Mouse (Mus musculus): ENCODE results near the gene C77080.
A peak's percentile ranks its signal among the peaks of the same experiment; 100 is the strongest.

The C77080 gene

GRCm38 (mm10) chr4:129266821-129267220, 5.6 kb upstream of the C77080 start:
- no peak for DNase-seq

- no peak for DNase-seq
Measured at GRCm38 (mm10) chr4:129266191-129266590, 5.0 kb upstream of the C77080 start.

GRCm38 (mm10) chr4:129263225-129264021, 2.2 kb upstream of the C77080 start:
- DNase-seq = peak; percentile 69 to 79

- DNase-seq = peak; percentile 52 to 68
Measured at GRCm38 (mm10) chr4:129260678-129261077, 526 bp downstream of the C77080 start.

- no peak for DNase-seq
Measured at GRCm38 (mm10) chr4:129259101-129259500, 2.1 kb downstream of the C77080 start.

- DNase-seq = peak; percentile 76 to 85
Measured at GRCm38 (mm10) chr4:129256450-129257380, 4.5 kb downstream of the C77080 start.

- no peak for DNase-seq
Measured at GRCm38 (mm10) chr4:129254571-129254970, 6.6 kb downstream of the C77080 start.

- DNase-seq = no peak
Measured at GRCm38 (mm10) chr4:129252492-129252891, 8.7 kb downstream of the C77080 start.

- peak; percentile 49 to 59 for DNase-seq
Measured at GRCm38 (mm10) chr4:129251482-129252125, 9.6 kb downstream of the C77080 start.

GRCm38 (mm10) chr4:129250759-129251481, 10.3 kb downstream of the C77080 start:
- DNase-seq = peak; percentile 65 to 83

- DNase-seq = no peak
Measured at GRCm38 (mm10) chr4:129249288-129249687, 11.9 kb downstream of the C77080 start.

GRCm38 (mm10) chr4:129248243-129248767, 12.9 kb downstream of the C77080 start:
- peak; percentile 50 to 69 for DNase-seq

- DNase-seq = peak; percentile 57 to 63
Measured at GRCm38 (mm10) chr4:129247381-129248242, 13.6 kb downstream of the C77080 start.

- no peak for DNase-seq
Measured at GRCm38 (mm10) chr4:129246360-129247301, 14.6 kb downstream of the C77080 start.

- no peak for DNase-seq
Measured at GRCm38 (mm10) chr4:129244802-129245201, 16.4 kb downstream of the C77080 start.

GRCm38 (mm10) chr4:129242761-129243160, 18.4 kb downstream of the C77080 start:
- DNase-seq = no peak

GRCm38 (mm10) chr4:129242327-129242726, 18.9 kb downstream of the C77080 start:
- no peak for DNase-seq

GRCm38 (mm10) chr4:129241898-129242297, 19.3 kb downstream of the C77080 start:
- no peak for DNase-seq

- peak; percentile 92 to 94 for DNase-seq
Measured at GRCm38 (mm10) chr4:129239075-129239474, 22.1 kb downstream of the C77080 start.

- DNase-seq = peak in 1 of 2 experiments; percentile 40
Measured at GRCm38 (mm10) chr4:129238579-129239016, 22.6 kb downstream of the C77080 start.

Data from kidney, postnatal 4 days (tissue).